Mouse (Mus musculus) kidney, postnatal 25 days (tissue): ENCODE results near the gene Rapgef4.

Experiments used
- DNase-seq, 2 experiments: peaks; one replicate each; pipeline ENCODE4 v3.0.0; 2021; ENCODE audit warnings: mixed read lengths in 2 of 2

Gene Rapgef4

GRCm38 (mm10) chr2:72078140-72078521 lies 97.1 kb downstream of the Rapgef4 start:
- no peak for DNase-seq

- DNase-seq, result no peak
Observed at GRCm38 (mm10) chr2:72079110-72079509, 98.1 kb downstream of the Rapgef4 start.

GRCm38 (mm10) chr2:72082846-72083245 lies 101.8 kb downstream of the Rapgef4 start:
- DNase-seq, result no peak

GRCm38 (mm10) chr2:72088886-72089285 lies 107.8 kb downstream of the Rapgef4 start:
- no peak for DNase-seq

GRCm38 (mm10) chr2:72090061-72090460 lies 109.0 kb downstream of the Rapgef4 start:
- no peak for DNase-seq

GRCm38 (mm10) chr2:72092046-72092445 lies 111.0 kb downstream of the Rapgef4 start:
- DNase-seq, result no peak

- no peak for DNase-seq
Observed at GRCm38 (mm10) chr2:72093402-72094037, 112.5 kb downstream of the Rapgef4 start.

- no peak for DNase-seq
Observed at GRCm38 (mm10) chr2:72094038-72094437, 113.0 kb downstream of the Rapgef4 start.

- peak in 1 of 2 experiments; percentile 26 for DNase-seq
Observed at GRCm38 (mm10) chr2:72094446-72094845, 113.4 kb downstream of the Rapgef4 start.

GRCm38 (mm10) chr2:72095002-72095401 lies 114.0 kb downstream of the Rapgef4 start:
- DNase-seq, result no peak

- DNase-seq, result peak; percentile 65 to 67
Observed at GRCm38 (mm10) chr2:72096345-72096744, 115.3 kb downstream of the Rapgef4 start.

GRCm38 (mm10) chr2:72098366-72098765 lies 117.3 kb downstream of the Rapgef4 start:
- DNase-seq, result no peak

- peak; percentile 59 to 60 for DNase-seq
Observed at GRCm38 (mm10) chr2:72104604-72105003, 123.6 kb downstream of the Rapgef4 start.

GRCm38 (mm10) chr2:72107525-72108180 lies 126.6 kb downstream of the Rapgef4 start:
- DNase-seq, result no peak

GRCm38 (mm10) chr2:72108448-72109312 lies 127.6 kb downstream of the Rapgef4 start:
- DNase-seq, result no peak

GRCm38 (mm10) chr2:72110404-72110803 lies 129.4 kb downstream of the Rapgef4 start:
- no peak for DNase-seq

- DNase-seq, result no peak
Observed at GRCm38 (mm10) chr2:72113716-72114115, 132.7 kb downstream of the Rapgef4 start.

GRCm38 (mm10) chr2:72114148-72114559 lies 133.1 kb downstream of the Rapgef4 start:
- no peak for DNase-seq

GRCm38 (mm10) chr2:72116103-72116502 lies 135.1 kb downstream of the Rapgef4 start:
- peak; percentile 65 to 72 for DNase-seq

- DNase-seq, result no peak
Observed at GRCm38 (mm10) chr2:72116698-72117097, 135.7 kb downstream of the Rapgef4 start.

GRCm38 (mm10) chr2:72117138-72118011 lies 136.3 kb downstream of the Rapgef4 start:
- DNase-seq, result peak; percentile 86 to 90

- no peak for DNase-seq
Observed at GRCm38 (mm10) chr2:72120211-72120610, 139.2 kb downstream of the Rapgef4 start.
